Mouse (Mus musculus) heart, embryonic 15.5 days (tissue): ENCODE measurements around the gene Pdilt. TPM values are rescaled to one million over a fixed set of nuclear protein-coding genes. Genes with fewer than 3 reads are reported as not detected.

Experiments
- ATAC-seq: fragments of 200-750 bp; cut with Nextera tagmentation; replicated peaks from 2 replicates; pipeline ENCODE4 v1.8.0; 2017; ENCODE audit warnings: low read depth, moderate TSS enrichment; ENCODE audit not compliant: insufficient number of reproducible peaks, insufficient read depth, low FRiP score
- H3K27ac ChIP-seq: fragments of 300-500 bp; sonication (generic); 2 replicates; pipeline ENCODE4 v1.5.1; 2015; ENCODE audit warnings: mild to moderate bottlenecking, inconsistent platforms
- H3K27me3 ChIP-seq: fragments of 300-500 bp; sonication (generic); 2 replicates; pipeline ENCODE4 v1.6.1; 2015; ENCODE audit warnings: inconsistent platforms
- H3K36me3 ChIP-seq: fragments of 300-500 bp; sonication (generic); 2 replicates; pipeline ENCODE4 v1.6.1; 2015; ENCODE audit warnings: mild to moderate bottlenecking, inconsistent platforms
- H3K4me1 ChIP-seq: fragments of 300-500 bp; sonication (generic); replicated peaks from 2 replicates; pipeline ENCODE4 v1.6.1; 2015; ENCODE audit warnings: inconsistent platforms
- H3K4me2 ChIP-seq: fragments of 300-500 bp; sonication (generic); 2 replicates; pipeline ENCODE4 v1.6.1; 2015; ENCODE audit warnings: inconsistent platforms, mild to moderate bottlenecking, moderate library complexity
- H3K4me3 ChIP-seq: fragments of 300-500 bp; sonication (generic); 2 replicates; pipeline ENCODE4 v1.5.1; 2015; ENCODE audit warnings: mild to moderate bottlenecking, inconsistent platforms
- H3K9ac ChIP-seq: fragments of 300-500 bp; sonication (generic); 2 replicates; pipeline ENCODE4 v1.6.1; 2015; ENCODE audit warnings: mild to moderate bottlenecking, inconsistent platforms
- H3K9me3 ChIP-seq: fragments of 300-500 bp; sonication (generic); replicated peaks from 2 replicates; pipeline ENCODE4 v1.6.1; 2016; ENCODE audit warnings: inconsistent platforms
- WGBS: fragments of 180-500 bp; shearing (Covaris S2); methylation state at CpG from one replicate; pipeline ENCODE4 v1.1.7; 2015; ENCODE audit warnings: mixed read lengths; 5-methylcytosine and 5-hydroxymethylcytosine counted together
- polyA plus RNA-seq: library from polyadenylated mRNA; unstranded; fragments of >200 nt; fragmentation: Nextera tagmentation; extraction: Ambion mirVana; gene quantifications from 2 replicates; pipeline ENCODE4 v1.2.1, GENCODE M21; 2015

Gene Pdilt
- polyA plus RNA-seq, 1 experiment from 2014 or later, result not detected

- WGBS, result 72% methylated on average over 2 of the region's 2 CpGs
- Histone ChIP-seq H3K9me3 (no peaks in the 10 kb centered on the region), H3K36me3 (no peaks in the 10 kb centered on the region), H3K4me1 (no peaks in the 10 kb centered on the region), H3K4me2 (no peak overlapping the region), H3K9ac (no peak overlapping the region), H3K27ac (no peak overlapping the region), H3K4me3 (no peak overlapping the region), H3K27me3 (no peaks in the 10 kb centered on the region)
- ATAC-seq, result no peak
Measured at GRCm38 (mm10) chr7:119527548-119527947, 4.3 kb upstream of the Pdilt start.

- H3K36me3 ChIP-seq, result no peaks in the 10 kb centered on the region
- no peak overlapping the region for H3K4me2 ChIP-seq
- 87% methylated on average over 1 of the region's 1 CpGs for WGBS
- no peak for ATAC-seq
- H3K9ac ChIP-seq, result no peak overlapping the region
- no peak overlapping the region for H3K4me3 ChIP-seq
- H3K9me3 ChIP-seq, result no peaks in the 10 kb centered on the region
- H3K27ac ChIP-seq, result no peak overlapping the region
- H3K27me3 ChIP-seq, result no peaks in the 10 kb centered on the region
- H3K4me1 ChIP-seq, result no peaks in the 10 kb centered on the region
Measured at GRCm38 (mm10) chr7:119527135-119527534, 3.8 kb upstream of the Pdilt start.

- no peak for ATAC-seq
- Histone ChIP-seq H3K4me3 (no peak overlapping the region), H3K27ac (no peak overlapping the region), H3K9me3 (no peaks in the 10 kb centered on the region), H3K4me1 (no peaks in the 10 kb centered on the region), H3K36me3 (no peaks in the 10 kb centered on the region), H3K4me2 (no peak overlapping the region), H3K9ac (no peak overlapping the region), H3K27me3 (no peaks in the 10 kb centered on the region)
- WGBS, result 70% methylated on average over 13 of the region's 13 CpGs
Measured at GRCm38 (mm10) chr7:119526486-119526885, 3.2 kb upstream of the Pdilt start.

- H3K9ac ChIP-seq, result no peak overlapping the region
- no peak overlapping the region for H3K4me2 ChIP-seq
- no peaks in the 10 kb centered on the region for H3K36me3 ChIP-seq
- WGBS, result 23% methylated on average over 2 of the region's 2 CpGs
- no peaks in the 10 kb centered on the region for H3K9me3 ChIP-seq
- H3K27ac ChIP-seq, result no peak overlapping the region
- ATAC-seq, result no peak
- no peak overlapping the region for H3K4me3 ChIP-seq
- H3K4me1 ChIP-seq, result no peaks in the 10 kb centered on the region
- no peaks in the 10 kb centered on the region for H3K27me3 ChIP-seq
Measured at GRCm38 (mm10) chr7:119525881-119526281, 2.6 kb upstream of the Pdilt start.

GRCm38 (mm10) chr7:119522385-119522784, 904 bp downstream of the Pdilt start:
- WGBS, result 55% methylated on average over 1 of the region's 1 CpGs
- Histone ChIP-seq H3K4me3 (no peak overlapping the region), H3K36me3 (no peaks in the 10 kb centered on the region), H3K9ac (no peak overlapping the region), H3K4me1 (no peaks in the 10 kb centered on the region), H3K9me3 (no peaks in the 10 kb centered on the region), H3K4me2 (no peak overlapping the region), H3K27me3 (peaks cover 5% of the 10 kb centered on the region; the same call in 1 of the 2 replicates), H3K27ac (no peak overlapping the region)
- ATAC-seq, result no peak

GRCm38 (mm10) chr7:119521816-119522215, 1.5 kb downstream of the Pdilt start:
- no peaks in the 10 kb centered on the region for H3K4me1 ChIP-seq
- H3K9ac ChIP-seq, result no peak overlapping the region
- H3K4me3 ChIP-seq, result no peak overlapping the region
- WGBS, result 68% methylated on average over 3 of the region's 3 CpGs
- peaks cover 5% of the 10 kb centered on the region; the same call in 1 of the 2 replicates for H3K27me3 ChIP-seq
- no peaks in the 10 kb centered on the region for H3K36me3 ChIP-seq
- H3K9me3 ChIP-seq, result no peaks in the 10 kb centered on the region
- no peak for ATAC-seq
- H3K27ac ChIP-seq, result no peak overlapping the region
- H3K4me2 ChIP-seq, result no peak overlapping the region

- no peaks in the 10 kb centered on the region for H3K4me1 ChIP-seq
- H3K9me3 ChIP-seq, result no peaks in the 10 kb centered on the region
- no peaks in the 10 kb centered on the region for H3K36me3 ChIP-seq
- no peak overlapping the region for H3K9ac ChIP-seq
- 40% methylated on average over 5 of the region's 5 CpGs for WGBS
- H3K4me3 ChIP-seq, result no peak overlapping the region
- no peak for ATAC-seq
- H3K27ac ChIP-seq, result no peak overlapping the region
- no peak overlapping the region for H3K4me2 ChIP-seq
- H3K27me3 ChIP-seq, result peaks cover 5% of the 10 kb centered on the region; the same call in 1 of the 2 replicates
Measured at GRCm38 (mm10) chr7:119519654-119520053, 3.6 kb downstream of the Pdilt start.

- Histone ChIP-seq H3K4me3 (no peak within 1 kb of the TSS), H3K4me2 (no peak within 1 kb of the TSS), H3K4me1 (no peaks in the 10 kb centered on the region), H3K36me3 (no peaks in the 10 kb centered on the region), H3K9me3 (no peaks in the 10 kb centered on the region), H3K27me3 (peaks cover 5% of the 10 kb centered on the region; the same call in 1 of the 2 replicates), H3K27ac (no peak within 1 kb of the TSS), H3K9ac (no peak within 1 kb of the TSS)
- 68% methylated on average over 5 of the region's 5 CpGs for WGBS
- no peak for ATAC-seq
Measured at GRCm38 (mm10) chr7:119519163-119519562, 4.1 kb downstream of the Pdilt start, which contains the start of gene Acsm5. Gene Acsm5, plus strand, starts transcription at chr7:119519463.

- H3K4me3 ChIP-seq, result no peak overlapping the region
- no peak overlapping the region for H3K4me2 ChIP-seq
- H3K36me3 ChIP-seq, result no peaks in the 10 kb centered on the region
- 69% methylated on average over 7 of the region's 7 CpGs for WGBS
- H3K9me3 ChIP-seq, result no peaks in the 10 kb centered on the region
- H3K27ac ChIP-seq, result no peak overlapping the region
- peaks cover 5% of the 10 kb centered on the region; the same call in 1 of the 2 replicates for H3K27me3 ChIP-seq
- no peak for ATAC-seq
- H3K4me1 ChIP-seq, result no peaks in the 10 kb centered on the region
- H3K9ac ChIP-seq, result no peak overlapping the region
Measured at GRCm38 (mm10) chr7:119516272-119516558, 7.1 kb downstream of the Pdilt start.

- Histone ChIP-seq H3K27ac (no peak overlapping the region), H3K9me3 (no peaks in the 10 kb centered on the region), H3K4me1 (no peaks in the 10 kb centered on the region), H3K27me3 (peaks cover 5% of the 10 kb centered on the region; the same call in 1 of the 2 replicates), H3K36me3 (no peaks in the 10 kb centered on the region), H3K4me2 (no peak overlapping the region), H3K9ac (no peak overlapping the region), H3K4me3 (no peak overlapping the region)
- WGBS, result 62% methylated on average over 10 of the region's 10 CpGs
- no peak for ATAC-seq
Measured at GRCm38 (mm10) chr7:119515492-119516271, 7.6 kb downstream of the Pdilt start.

- 31% methylated on average over 7 of the region's 7 CpGs for WGBS
Measured at GRCm38 (mm10) chr7:119513056-119513455, 10.2 kb downstream of the Pdilt start.

GRCm38 (mm10) chr7:119511143-119511542, 12.1 kb downstream of the Pdilt start:
- Histone ChIP-seq H3K4me3 (no peak overlapping the region), H3K9ac (no peak overlapping the region), H3K4me1 (no peaks in the 10 kb centered on the region), H3K27me3 (no peaks in the 10 kb centered on the region), H3K9me3 (no peaks in the 10 kb centered on the region), H3K36me3 (no peaks in the 10 kb centered on the region), H3K27ac (no peak overlapping the region), H3K4me2 (no peak overlapping the region)
- WGBS, result 83% methylated on average over 4 of the region's 4 CpGs
- no peak for ATAC-seq

More at GRCm38 (mm10) chr7:119513056-119513455, 10.2 kb downstream of the Pdilt start:
- no peaks in the 10 kb centered on the region for H3K36me3 ChIP-seq
- H3K4me1 ChIP-seq, result no peaks in the 10 kb centered on the region
- H3K4me2 ChIP-seq, result no peak overlapping the region
- no peaks in the 10 kb centered on the region for H3K27me3 ChIP-seq
- no peak overlapping the region for H3K9ac ChIP-seq
- H3K4me3 ChIP-seq, result no peak overlapping the region
- no peaks in the 10 kb centered on the region for H3K9me3 ChIP-seq
- no peak for ATAC-seq
- no peak overlapping the region for H3K27ac ChIP-seq
